Mouse (Mus musculus) testis, adult 2 months (tissue): Measurements from ENCODE around the gene Ets2. TPM values are rescaled to one million over a fixed set of nuclear protein-coding genes. Genes with fewer than 3 reads are reported as not detected.
"Not testable (repeated sequence)": the region's sequence is repeated elsewhere in the genome, so short reads cannot be mapped to it uniquely, and the experiment has no call there.

Experiments
- H3K27ac ChIP-seq: fragments of 200-500 bp; 2 replicates; pipeline ENCODE4 v1.5.1; 2012; ENCODE audit warnings: low read depth, low read length; ENCODE audit not compliant: control insufficient read depth, insufficient read depth
- H3K27me3 ChIP-seq: fragments of 200-500 bp; 2 replicates; pipeline ENCODE4 v1.6.1; 2012; ENCODE audit warnings: mild to moderate bottlenecking, low read length, moderate library complexity; ENCODE audit not compliant: control insufficient read depth, insufficient read depth
- H3K36me3 ChIP-seq: fragments of 200-500 bp; 2 replicates; pipeline ENCODE4 v1.6.1; 2012; ENCODE audit warnings: mild to moderate bottlenecking, low read length; ENCODE audit not compliant: control insufficient read depth, insufficient read depth
- H3K4me1 ChIP-seq: fragments of 200-500 bp; 2 replicates; pipeline ENCODE4 v1.6.1; 2012; ENCODE audit warnings: low read length; ENCODE audit not compliant: control insufficient read depth, insufficient read depth
- H3K4me3 ChIP-seq: fragments of 200-500 bp; 2 replicates; pipeline ENCODE4 v1.5.1; 2012; ENCODE audit warnings: low read depth, mild to moderate bottlenecking, low read length, moderate library complexity, mixed read lengths; ENCODE audit not compliant: control insufficient read depth
- CTCF ChIP-seq: fragments of 200-500 bp; IDR thresholded peaks from 2 replicates; pipeline ENCODE4 v1.5.1; 2012; ENCODE audit warnings: low read depth, mild to moderate bottlenecking, inconsistent platforms, low read length, moderate library complexity; ENCODE audit not compliant: control insufficient read depth, insufficient read depth, insufficient replicate concordance
- POLR2A ChIP-seq: fragments of 200-500 bp; IDR thresholded peaks from 2 replicates; pipeline ENCODE4 v1.6.1; 2012; ENCODE audit warnings: low read depth, mild to moderate bottlenecking, inconsistent platforms, low read length, moderate library complexity; ENCODE audit not compliant: control insufficient read depth
- polyA plus RNA-seq: library from polyadenylated mRNA; depleted of rRNA; stranded (reverse); fragments of >200 nt; gene quantifications from 2 replicates; pipeline ENCODE4 v1.2.3, GENCODE M21; 2012

Gene Ets2
- polyA plus RNA-seq, 1 experiment, result 1.0 TPM

DNA sequence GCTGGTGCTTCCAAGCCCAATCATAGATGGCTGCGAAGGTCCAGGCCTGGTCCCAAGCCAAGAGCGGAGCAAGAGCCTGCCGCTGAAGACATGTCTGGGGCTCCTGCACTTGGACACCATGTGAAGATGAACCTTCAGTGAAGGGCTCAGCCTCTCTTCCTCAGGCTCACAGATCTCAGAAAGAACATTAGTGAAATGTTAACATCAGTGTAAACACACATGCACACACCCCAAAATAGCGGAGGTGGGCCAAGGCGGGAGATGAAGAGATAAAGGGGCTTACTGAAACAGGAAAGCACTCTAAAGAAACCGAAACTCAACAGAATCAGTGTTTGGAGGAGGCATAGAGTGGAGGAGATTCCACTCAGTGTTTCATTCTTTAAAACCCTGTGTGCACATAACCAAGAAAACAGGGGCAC is 48.3 kb downstream of the Ets2 start:
- Histone ChIP-seq H3K27me3 (no peaks in the 10 kb centered on the region), H3K4me3 (no peak overlapping the region), H3K36me3 (no peaks in the 10 kb centered on the region), H3K27ac (no peak overlapping the region), H3K4me1 (no peaks in the 10 kb centered on the region)
- TF ChIP-seq POLR2A (no peak), CTCF (no peak)

DNA sequence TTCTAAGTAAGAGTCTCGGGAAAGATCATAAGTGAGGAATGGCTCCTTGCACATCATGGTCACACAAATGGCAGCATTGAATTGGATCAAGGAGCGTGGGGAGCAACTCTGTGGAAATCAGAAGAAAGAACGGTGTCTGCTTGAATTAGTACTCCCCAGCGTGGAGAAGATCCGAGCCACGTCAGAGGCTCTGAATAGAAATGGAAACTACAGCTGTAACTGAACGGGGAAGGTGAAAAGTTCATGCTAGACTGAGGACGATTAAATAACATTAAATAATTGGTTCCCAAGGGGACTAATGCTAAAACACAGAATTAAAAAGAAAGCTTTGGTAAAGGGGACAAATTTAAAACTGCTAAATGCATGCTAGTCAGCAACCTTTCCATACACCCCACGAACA is 50.6 kb downstream of the Ets2 start:
- Histone ChIP-seq H3K4me1 (no peaks in the 10 kb centered on the region), H3K27me3 (no peaks in the 10 kb centered on the region), H3K4me3 (no peak overlapping the region), H3K36me3 (no peaks in the 10 kb centered on the region), H3K27ac (no peak overlapping the region)
- TF ChIP-seq POLR2A (no peak), CTCF (no peak)

DNA sequence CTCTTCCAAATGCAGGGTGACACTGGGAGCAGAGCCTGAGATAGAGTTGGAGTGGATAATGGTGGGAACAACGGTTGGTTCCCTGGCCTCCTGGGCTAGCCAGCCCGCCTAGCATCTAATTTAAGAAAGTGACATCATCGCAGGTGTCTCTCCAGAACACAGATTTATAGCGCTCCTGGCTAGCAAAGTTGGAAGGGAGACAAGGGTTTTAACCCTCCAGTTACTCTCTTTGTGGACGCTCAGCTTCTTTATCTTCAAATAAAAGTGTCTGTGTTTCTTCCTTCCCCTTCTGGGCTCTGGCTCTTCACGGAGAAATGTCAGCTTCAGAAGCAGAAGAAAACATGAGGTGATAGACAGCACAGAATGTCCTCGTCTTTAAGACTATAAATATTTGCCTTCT is 51.4 kb downstream of the Ets2 start:
- TF ChIP-seq CTCF, result no peak
- TF ChIP-seq POLR2A, result no peak
- Histone ChIP-seq H3K27ac (no peak overlapping the region), H3K4me1 (no peaks in the 10 kb centered on the region), H3K36me3 (no peaks in the 10 kb centered on the region), H3K4me3 (no peak overlapping the region), H3K27me3 (no peaks in the 10 kb centered on the region)

DNA sequence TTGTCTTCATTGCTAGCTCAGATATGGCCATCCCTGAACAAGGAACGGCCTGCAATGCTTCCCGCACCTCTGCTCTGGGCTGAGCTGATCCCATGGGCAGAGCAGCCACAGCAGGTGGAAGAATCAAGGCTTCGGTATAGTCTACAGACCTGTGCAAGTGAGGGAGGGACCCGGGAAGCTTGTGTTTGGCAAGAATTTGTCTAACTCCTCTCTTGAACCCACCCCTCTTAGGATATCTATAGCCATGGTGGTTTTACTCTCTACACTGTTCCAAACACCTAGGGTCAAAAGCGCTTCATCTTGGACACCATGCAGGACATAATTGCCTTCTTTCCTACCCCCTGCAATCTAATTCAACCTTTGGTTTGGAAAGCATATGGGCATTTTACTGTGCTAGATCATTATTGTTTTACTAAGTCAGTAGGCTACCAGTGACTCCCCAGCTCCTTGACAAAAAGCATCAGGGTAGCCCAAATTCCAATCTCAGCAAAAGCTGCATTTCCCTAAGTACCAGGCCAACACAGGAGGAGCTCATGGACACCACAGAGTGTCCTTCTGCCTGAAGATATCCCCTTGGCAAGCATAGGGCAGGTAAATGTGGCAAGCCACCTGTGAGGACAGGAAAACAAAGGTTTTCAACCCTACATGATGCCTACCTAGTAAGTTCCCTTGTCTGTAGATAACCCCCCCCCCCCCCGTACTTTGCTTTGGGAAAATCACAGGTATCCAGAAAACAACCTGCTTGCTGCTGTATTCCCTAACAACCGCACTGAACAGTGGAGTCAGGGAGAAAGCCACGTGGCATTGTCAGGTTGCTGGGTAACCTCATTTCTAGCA is 57.5 kb downstream of the Ets2 start:
- H3K27me3 ChIP-seq, result no peaks in the 10 kb centered on the region
- H3K4me1 ChIP-seq, result no peaks in the 10 kb centered on the region
- no peak for TF ChIP-seq POLR2A
- no peak for TF ChIP-seq CTCF
- H3K4me3 ChIP-seq, result no peak overlapping the region
- H3K36me3 ChIP-seq, result no peaks in the 10 kb centered on the region
- H3K27ac ChIP-seq, result no peak overlapping the region

- Histone ChIP-seq H3K27ac (no peak overlapping the region), H3K4me3 (no peak overlapping the region), H3K27me3 (no peaks in the 10 kb centered on the region), H3K36me3 (no peaks in the 10 kb centered on the region), H3K4me1 (no peaks in the 10 kb centered on the region)
- TF ChIP-seq POLR2A, result no peak
- no peak for TF ChIP-seq CTCF
These were observed 58.1 kb downstream of the Ets2 start for GRCm38 (mm10) chr16:95759988-95760391.

DNA sequence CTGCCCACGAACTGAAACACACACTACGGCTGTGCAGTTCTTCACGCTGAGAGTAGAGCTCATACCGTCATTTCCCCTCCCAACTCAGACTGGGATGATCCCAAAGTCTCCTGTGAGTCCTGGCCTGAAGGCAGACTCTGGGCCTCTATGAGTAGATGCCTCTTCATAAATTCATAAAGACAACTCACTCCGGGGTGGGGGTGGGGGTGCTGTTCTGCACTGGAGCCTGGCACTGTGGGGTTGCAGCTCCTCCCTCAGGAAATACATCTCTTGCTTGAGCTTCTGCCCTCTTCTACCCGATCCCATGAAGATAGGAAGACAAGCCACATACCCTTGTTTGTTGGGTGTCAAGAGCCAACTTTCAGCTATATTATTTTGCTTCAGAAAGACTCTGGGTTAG is 59.9 kb downstream of the Ets2 start:
- no peak overlapping the region for H3K27ac ChIP-seq
- TF ChIP-seq POLR2A (no peak), CTCF (no peak)
- H3K27me3 ChIP-seq, result no peaks in the 10 kb centered on the region
- H3K4me1 ChIP-seq, result no peaks in the 10 kb centered on the region
- no peaks in the 10 kb centered on the region for H3K36me3 ChIP-seq
- H3K4me3 ChIP-seq, result no peak overlapping the region

DNA sequence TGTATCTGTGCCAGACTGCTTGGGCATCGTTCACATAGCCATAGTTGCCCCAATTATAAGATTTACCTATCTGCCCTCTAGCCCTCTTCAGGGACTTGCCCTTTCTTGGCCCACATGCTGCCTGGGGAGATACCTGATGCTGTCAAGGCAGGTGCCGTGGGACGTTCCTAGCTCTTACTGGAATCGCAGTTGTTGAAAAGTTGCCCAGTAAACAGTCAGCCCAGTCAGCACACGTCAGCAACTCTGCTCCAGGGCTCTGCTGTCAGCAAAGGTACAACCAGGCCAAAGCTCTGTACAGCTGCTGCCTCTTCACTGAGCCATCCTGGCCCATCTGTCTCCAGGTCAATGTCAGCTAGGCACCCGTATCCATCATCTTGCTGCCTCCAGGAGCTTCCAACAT is 61.3 kb downstream of the Ets2 start:
- H3K4me3 ChIP-seq, result no peak overlapping the region
- H3K27me3 ChIP-seq, result no peaks in the 10 kb centered on the region
- H3K27ac ChIP-seq, result no peak overlapping the region
- TF ChIP-seq CTCF, result no peak
- no peak for TF ChIP-seq POLR2A
- H3K36me3 ChIP-seq, result no peaks in the 10 kb centered on the region
- H3K4me1 ChIP-seq, result no peaks in the 10 kb centered on the region

GRCm38 (mm10) chr16:95764041-95764440 is 62.2 kb downstream of the Ets2 start:
- not testable (repeated sequence) for H3K27me3 ChIP-seq, H3K4me1 ChIP-seq, H3K36me3 ChIP-seq, H3K27ac ChIP-seq, H3K4me3 ChIP-seq
